Mouse (Mus musculus) layer of hippocampus, adult 6 months (tissue): ENCODE results near the gene Vnn1. TPM values are rescaled to one million over a fixed set of nuclear protein-coding genes. Genes with fewer than 3 reads are reported as not detected.

ENCODE experiments used
- long read RNA-seq, 2 experiments: library from polyadenylated mRNA; unstranded; transcript quantifications; one replicate each; pipeline ENCODE4 v2.0.0; 2019 to 2020
- polyA plus RNA-seq: library from polyadenylated mRNA; unstranded; fragments of <200 nt; fragmentation: Nextera tagmentation; gene quantifications from 2 replicates; pipeline ENCODE4 v1.2.3, GENCODE M21; 2021

The Vnn1 gene
- polyA plus RNA-seq, result 0.15 and 0.20 TPM in 2 replicates
- long read RNA-seq, experiment 1, result 0 reads
- long read RNA-seq, experiment 2, partial matches to known transcripts, result 0 of 1 reads
- long read RNA-seq, experiment 2, other reads (novel, unspliced or antisense), result 0 of 1 reads

GRCm38 (mm10) chr10:23894601-23895349, at the start of gene Vnn1:
Gene Vnn1, plus strand, starts transcription at chr10:23894688.

GRCm38 (mm10) chr10:23851228-23851912, 43.1 kb upstream of the Vnn1 start, which contains the start of gene Vnn3:
Gene Vnn3, plus strand, starts transcription at chr10:23851462.

DNA sequence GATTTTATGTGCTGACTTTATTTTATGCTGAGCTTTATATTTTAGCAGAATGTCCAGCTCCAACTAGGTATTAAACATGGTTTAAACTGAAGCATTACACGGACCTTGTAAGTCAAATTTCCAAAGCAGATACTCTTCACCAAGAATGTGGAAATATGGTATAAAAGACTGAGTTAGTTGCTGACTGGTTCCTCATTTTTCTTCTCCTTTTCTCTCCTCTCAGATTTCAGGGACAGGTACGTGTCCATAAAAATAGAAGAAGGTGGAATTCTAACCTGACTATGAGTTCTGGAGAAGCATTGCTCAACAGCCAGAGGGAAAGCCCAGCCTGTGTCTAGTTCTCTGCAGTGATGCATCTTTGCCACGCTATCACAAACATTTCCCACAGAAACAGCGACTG, 25.6 kb downstream of the Vnn1 start, which contains the start of gene Taar1:
Gene Taar1 (plus strand): TSS at position 301 of the 400 bp plus-strand sequence.

GRCm38 (mm10) chr10:23938312-23938711, 43.8 kb downstream of the Vnn1 start, which contains the start of gene Taar2:
Gene Taar2, plus strand, starts transcription at chr10:23938572.

GRCm38 (mm10) chr10:23949508-23950005, 55.1 kb downstream of the Vnn1 start, which contains the start of gene Taar3:
Gene Taar3, plus strand, starts transcription at chr10:23949558.

Other genes with a start within 250 kb of the Vnn1 start
- gene Rps12, start 107.4 kb upstream of the Vnn1 start, polyA plus RNA-seq, result 922 and 942 TPM in 2 replicates
- gene Slc18b1, start 97.7 kb upstream of the Vnn1 start, polyA plus RNA-seq, result 14.3 and 15.9 TPM in 2 replicates
- not detected in 2 replicates for gene Vnn3, start 43.2 kb upstream of the Vnn1 start, polyA plus RNA-seq
- gene Taar1, start 25.7 kb downstream of the Vnn1 start, polyA plus RNA-seq, result not detected in 2 replicates
- not detected in 2 replicates for gene Taar2, start 43.9 kb downstream of the Vnn1 start, polyA plus RNA-seq
- gene Taar3, start 54.9 kb downstream of the Vnn1 start, polyA plus RNA-seq, result not detected in 2 replicates
- not detected in 2 replicates for gene Taar4, start 65.8 kb downstream of the Vnn1 start, polyA plus RNA-seq
- not detected in 2 replicates for gene Taar5, start 76.0 kb downstream of the Vnn1 start, polyA plus RNA-seq
- not detected in 2 replicates for gene Taar6, start 91.0 kb downstream of the Vnn1 start, polyA plus RNA-seq
- not detected in 2 replicates for gene Taar7a, start 98.8 kb downstream of the Vnn1 start, polyA plus RNA-seq
- gene Taar7b, start 105.3 kb downstream of the Vnn1 start, polyA plus RNA-seq, result not detected in 2 replicates
- not detected in 2 replicates for gene Taar7d, start 132.5 kb downstream of the Vnn1 start, polyA plus RNA-seq
- not detected in 2 replicates for gene Taar7e, start 142.9 kb downstream of the Vnn1 start, polyA plus RNA-seq
- gene Taar7f, start 154.8 kb downstream of the Vnn1 start, polyA plus RNA-seq, result not detected in 2 replicates
- not detected in 2 replicates for gene Taar8a, start 181.8 kb downstream of the Vnn1 start, polyA plus RNA-seq
- not detected in 2 replicates for gene Taar8b, start 197.6 kb downstream of the Vnn1 start, polyA plus RNA-seq
- not detected in 2 replicates for gene Taar8c, start 207.2 kb downstream of the Vnn1 start, polyA plus RNA-seq
- not detected in 2 replicates for gene Taar9, start 214.8 kb downstream of the Vnn1 start, polyA plus RNA-seq